Mouse (Mus musculus) forebrain, postnatal 0 days (tissue): Measurements from ENCODE around the gene Abcc10. TPM values are rescaled to one million over a fixed set of nuclear protein-coding genes. Genes with fewer than 3 reads are reported as not detected.

Source experiments
- ATAC-seq: fragments of 200-750 bp; cut with Nextera tagmentation; 2 replicates; pipeline ENCODE4 v1.8.0; 2017; ENCODE audit warnings: mild to moderate bottlenecking, moderate library complexity
- DNase-seq: peaks from one replicate; pipeline ENCODE4 v3.0.0-alpha.2; 2015
- H3K27ac ChIP-seq: fragments of 300-500 bp; sonication (generic); 2 replicates; pipeline ENCODE4 v1.5.1; 2014; ENCODE audit warnings: low read depth, mild to moderate bottlenecking, antibody characterized with exemption, low read length, moderate library complexity, mixed read lengths
- H3K27me3 ChIP-seq: fragments of 300-500 bp; sonication (generic); 2 replicates; pipeline ENCODE4 v1.6.1; 2014; ENCODE audit warnings: mild to moderate bottlenecking, low read length, mixed read lengths; ENCODE audit not compliant: insufficient read depth
- H3K36me3 ChIP-seq: fragments of 300-500 bp; sonication (generic); 2 replicates; pipeline ENCODE4 v1.6.1; 2014; ENCODE audit warnings: mild to moderate bottlenecking, moderate library complexity; ENCODE audit not compliant: insufficient read depth
- H3K4me1 ChIP-seq: fragments of 300-500 bp; sonication (generic); 2 replicates; pipeline ENCODE4 v1.6.1; 2014; ENCODE audit warnings: antibody characterized with exemption; ENCODE audit not compliant: insufficient read depth
- H3K4me2 ChIP-seq: fragments of 300-500 bp; sonication (generic); 2 replicates; pipeline ENCODE4 v1.6.1; 2014; ENCODE audit warnings: low read depth, mild to moderate bottlenecking, moderate library complexity
- H3K4me3 ChIP-seq: fragments of 300-500 bp; sonication (generic); 2 replicates; pipeline ENCODE4 v1.5.1; 2014; ENCODE audit warnings: low read depth, low read length, mixed read lengths
- H3K9ac ChIP-seq: fragments of 300-500 bp; sonication (generic); 2 replicates; pipeline ENCODE4 v1.6.1; 2014; ENCODE audit warnings: mild to moderate bottlenecking
- H3K9me3 ChIP-seq: fragments of 300-500 bp; sonication (generic); 2 replicates; pipeline ENCODE4 v1.6.1; 2016; ENCODE audit warnings: low read length
- CTCF ChIP-seq: sonication (generic); IDR thresholded peaks from 2 replicates; pipeline ENCODE4 v1.5.1; 2016; ENCODE audit warnings: antibody characterized with exemption, control low read depth, low read depth
- WGBS: fragments of 180-500 bp; shearing (Covaris S2); extraction: QIAGEN DNeasy Blood & Tissue Kit; methylation state at CpG from one replicate; pipeline ENCODE4 v1.1.7; 2014; 5-methylcytosine and 5-hydroxymethylcytosine counted together
- polyA plus RNA-seq: library from polyadenylated mRNA; unstranded; fragments of >200 nt; fragmentation: Nextera tagmentation; extraction: Ambion mirVana; gene quantifications from 2 replicates; pipeline ENCODE4 v1.2.1, GENCODE M21; 2015
- total RNA-seq: library from RNA; depleted of rRNA; stranded (reverse); fragments of >200 nt; gene quantifications from 2 replicates; pipeline ENCODE4 v1.2.3, GENCODE M21; 2014

Abcc10 gene
- total and polyA plus RNA-seq, 2 experiments from 2014 or later = 5.0 to 8.3 TPM

- no peaks in the 10 kb centered on the region for H3K36me3 ChIP-seq
- H3K4me1 ChIP-seq = peaks cover 6% of the 10 kb centered on the region
- no peak overlapping the region for H3K27ac ChIP-seq
- H3K9ac ChIP-seq = no peak overlapping the region
- ATAC-seq = no peak
- no peaks in the 10 kb centered on the region for H3K9me3 ChIP-seq
- WGBS = 70% methylated on average over 6 of the region's 6 CpGs
- H3K4me2 ChIP-seq = no peak overlapping the region
- no peak overlapping the region for H3K4me3 ChIP-seq
- TF ChIP-seq CTCF = no peak
- H3K27me3 ChIP-seq = no peaks in the 10 kb centered on the region
- DNase-seq = no peak
Observed at GRCm38 (mm10) chr17:46285407-46285806, 42.7 kb downstream of the Abcc10 start.

GRCm38 (mm10) chr17:46284653-46285052 lies 43.5 kb downstream of the Abcc10 start:
- H3K4me2 ChIP-seq = no peak overlapping the region
- WGBS = 61% methylated on average over 7 of the region's 7 CpGs
- no peak for ATAC-seq
- peaks cover 6% of the 10 kb centered on the region for H3K4me1 ChIP-seq
- no peak overlapping the region for H3K27ac ChIP-seq
- no peak overlapping the region for H3K9ac ChIP-seq
- TF ChIP-seq CTCF = no peak
- H3K27me3 ChIP-seq = no peaks in the 10 kb centered on the region
- H3K4me3 ChIP-seq = no peak overlapping the region
- no peak for DNase-seq
- H3K36me3 ChIP-seq = no peaks in the 10 kb centered on the region
- H3K9me3 ChIP-seq = no peaks in the 10 kb centered on the region

DNA sequence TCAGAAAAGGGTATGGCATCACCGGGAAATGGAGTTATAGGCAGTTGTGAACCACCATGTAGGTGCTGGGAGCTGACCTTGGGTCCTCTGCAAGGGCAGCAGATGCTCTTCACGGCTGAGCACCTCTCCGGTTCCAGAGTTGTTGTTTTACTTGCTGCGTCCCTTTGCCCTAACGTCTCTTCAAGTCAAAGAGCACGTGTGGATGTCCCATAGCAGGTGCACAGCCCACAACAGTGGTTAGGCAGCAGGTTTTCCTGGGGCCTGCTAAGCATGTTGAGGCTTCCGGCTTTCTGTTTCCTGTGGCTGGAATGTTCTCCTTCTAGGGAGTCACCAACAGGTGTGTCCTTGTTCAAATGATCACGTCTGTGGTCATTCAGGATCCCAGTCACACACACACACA lies 44.2 kb downstream of the Abcc10 start:
- TF ChIP-seq CTCF = no peak
- ATAC-seq (no peak), DNase-seq (no peak)
- 87% methylated on average over 8 of the region's 8 CpGs for WGBS
- no peak overlapping the region for H3K4me3 ChIP-seq
- H3K4me2 ChIP-seq = no peak overlapping the region
- H3K27me3 ChIP-seq = no peaks in the 10 kb centered on the region
- no peak overlapping the region for H3K27ac ChIP-seq
- H3K9me3 ChIP-seq = no peaks in the 10 kb centered on the region
- H3K4me1 ChIP-seq = peaks cover 6% of the 10 kb centered on the region
- no peak overlapping the region for H3K9ac ChIP-seq
- H3K36me3 ChIP-seq = no peaks in the 10 kb centered on the region; the same call in 1 of the 2 replicates

- 26% methylated on average over 9 of the region's 9 CpGs for WGBS
- H3K4me1 ChIP-seq = peaks cover 6% of the 10 kb centered on the region
- peak overlapping the region; percentile 94 for H3K4me2 ChIP-seq
- peak overlapping the region; percentile 61 for H3K4me3 ChIP-seq
- H3K9ac ChIP-seq = peak overlapping the region; percentile 58; the same call in 1 of the 2 replicates
- TF ChIP-seq CTCF = no peak
- H3K27ac ChIP-seq = no peak overlapping the region
- peaks cover 4% of the 10 kb centered on the region; the same call in 1 of the 2 replicates for H3K36me3 ChIP-seq
- ATAC-seq = peak; percentile 25
- H3K27me3 ChIP-seq = no peaks in the 10 kb centered on the region
- DNase-seq = no peak
- H3K9me3 ChIP-seq = no peaks in the 10 kb centered on the region
Observed at GRCm38 (mm10) chr17:46283140-46283539, 45.0 kb downstream of the Abcc10 start.

- 2% methylated on average over 37 of the region's 37 CpGs for WGBS
- H3K9ac ChIP-seq = peak within 1 kb of the TSS; percentile 58
- no peaks in the 10 kb centered on the region for H3K27me3 ChIP-seq
- H3K9me3 ChIP-seq = no peaks in the 10 kb centered on the region
- TF ChIP-seq CTCF = no peak
- DNase-seq (peak; percentile 92), ATAC-seq (peak; percentile 100)
- peak within 1 kb of the TSS; percentile 94 for H3K4me2 ChIP-seq
- peaks cover 4% of the 10 kb centered on the region; the same call in 1 of the 2 replicates for H3K36me3 ChIP-seq
- peaks cover 6% of the 10 kb centered on the region for H3K4me1 ChIP-seq
- H3K4me3 ChIP-seq = peak within 1 kb of the TSS; percentile 61
- H3K27ac ChIP-seq = peak within 1 kb of the TSS; percentile 59
Observed at GRCm38 (mm10) chr17:46282483-46283123, 45.5 kb downstream of the Abcc10 start, which contains the start of gene Tjap1. Gene Tjap1 (minus strand): TSS chr17:46283026.

- H3K9me3 ChIP-seq = no peaks in the 10 kb centered on the region
- H3K36me3 ChIP-seq = peaks cover 4% of the 10 kb centered on the region; the same call in 1 of the 2 replicates
- no peak overlapping the region for H3K9ac ChIP-seq
- ATAC-seq (no peak), DNase-seq (no peak)
- H3K4me2 ChIP-seq = no peak overlapping the region
- H3K27ac ChIP-seq = no peak overlapping the region
- no peak overlapping the region for H3K4me3 ChIP-seq
- WGBS = 90% methylated on average over 12 of the region's 12 CpGs
- no peaks in the 10 kb centered on the region for H3K27me3 ChIP-seq
- no peak for TF ChIP-seq CTCF
- H3K4me1 ChIP-seq = peaks cover 6% of the 10 kb centered on the region
Observed at GRCm38 (mm10) chr17:46278011-46278765, 50.0 kb downstream of the Abcc10 start.

- H3K4me2 ChIP-seq = no peak overlapping the region
- no peak overlapping the region for H3K27ac ChIP-seq
- H3K9me3 ChIP-seq = no peaks in the 10 kb centered on the region
- peaks cover 6% of the 10 kb centered on the region for H3K4me1 ChIP-seq
- no peak overlapping the region for H3K4me3 ChIP-seq
- peaks cover 4% of the 10 kb centered on the region; the same call in 1 of the 2 replicates for H3K36me3 ChIP-seq
- TF ChIP-seq CTCF = no peak
- ATAC-seq (no peak), DNase-seq (no peak)
- 85% methylated on average over 4 of the region's 4 CpGs for WGBS
- no peak overlapping the region for H3K9ac ChIP-seq
- no peaks in the 10 kb centered on the region for H3K27me3 ChIP-seq
Observed at GRCm38 (mm10) chr17:46277586-46277985, 50.6 kb downstream of the Abcc10 start.
